Mouse (Mus musculus): ENCODE measurements around the gene Nodal.

Nodal gene

GRCm38 (mm10) chr10:61399156-61399734 lies 18.5 kb upstream of the Nodal start:
- DNase-seq = peak; percentile 79 to 84

GRCm38 (mm10) chr10:61400407-61400806 lies 17.4 kb upstream of the Nodal start:
- no peak for DNase-seq

DNA sequence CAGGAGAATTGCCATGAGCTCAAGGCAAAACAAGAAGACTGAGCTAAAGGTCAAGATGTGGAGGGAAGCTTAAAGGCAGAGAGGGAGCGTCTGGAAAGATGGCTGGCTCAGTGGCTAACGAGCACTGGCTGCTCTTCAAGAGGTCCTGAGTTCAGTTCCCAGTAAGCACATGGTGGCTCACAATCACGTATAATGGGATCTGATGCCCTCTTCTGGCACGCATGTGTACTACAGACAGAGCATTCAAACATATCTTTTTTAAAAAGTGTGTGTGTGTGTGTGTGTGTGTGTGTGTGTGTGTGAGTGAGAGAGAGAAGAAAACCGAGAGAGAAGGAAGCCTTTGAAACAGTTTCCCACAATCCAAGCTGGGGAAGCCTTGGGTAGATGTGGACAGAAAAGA lies 15.3 kb upstream of the Nodal start:
- peak in 1 of 2 experiments; percentile 41 for DNase-seq

GRCm38 (mm10) chr10:61402911-61403310 lies 14.9 kb upstream of the Nodal start:
- peak; percentile 54 to 56 for DNase-seq

DNA sequence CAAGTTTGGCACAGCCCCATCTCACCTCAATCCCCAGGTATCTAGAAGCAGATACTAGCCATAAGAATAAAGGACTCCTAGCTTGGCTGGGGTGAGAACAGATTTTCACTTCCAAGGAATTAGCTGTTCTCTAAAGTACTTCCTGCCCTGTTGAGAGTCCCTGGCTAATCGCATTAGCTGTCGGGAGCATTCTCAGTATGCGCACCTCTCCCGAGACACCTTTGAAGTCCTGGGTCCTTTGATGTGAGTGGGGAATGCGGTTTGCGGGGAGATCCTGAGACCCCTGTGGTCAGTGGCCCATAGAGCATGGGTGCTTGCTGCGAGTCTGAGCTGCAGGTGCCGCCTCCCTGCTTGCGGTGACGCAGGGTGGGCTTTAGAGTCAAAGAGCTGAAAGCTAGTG lies 11.8 kb upstream of the Nodal start:
- DNase-seq = no peak

- DNase-seq = no peak
Measured at GRCm38 (mm10) chr10:61409776-61410175, 8.0 kb upstream of the Nodal start.

GRCm38 (mm10) chr10:61410193-61410592 lies 7.6 kb upstream of the Nodal start:
- DNase-seq = no peak

- no peak for DNase-seq
Measured at GRCm38 (mm10) chr10:61412910-61413625, 4.7 kb upstream of the Nodal start.

GRCm38 (mm10) chr10:61415240-61415639 lies 2.5 kb upstream of the Nodal start:
- no peak for DNase-seq

- no peak for DNase-seq
Measured at GRCm38 (mm10) chr10:61415890-61416289, 1.9 kb upstream of the Nodal start.

DNA sequence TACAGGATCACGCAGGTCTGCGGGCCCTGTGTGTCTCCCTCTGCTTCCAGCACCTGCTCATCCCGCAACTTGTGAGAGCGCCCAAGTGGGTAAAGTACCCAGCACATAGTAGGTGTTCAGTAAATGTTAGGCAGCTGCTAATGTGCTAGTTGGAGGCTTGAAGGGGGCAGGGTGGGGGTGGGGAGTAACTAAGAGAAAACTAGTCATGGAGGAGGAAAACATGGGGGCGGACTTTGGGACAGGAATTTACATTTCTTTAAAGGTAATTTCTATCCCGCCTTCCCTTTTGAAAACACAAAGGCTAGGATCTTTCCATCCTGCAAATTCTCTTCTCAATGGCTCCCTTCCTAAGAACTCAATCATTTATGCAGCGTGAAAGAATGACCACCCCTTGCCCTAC lies 1.2 kb upstream of the Nodal start:
- no peak for DNase-seq

DNA sequence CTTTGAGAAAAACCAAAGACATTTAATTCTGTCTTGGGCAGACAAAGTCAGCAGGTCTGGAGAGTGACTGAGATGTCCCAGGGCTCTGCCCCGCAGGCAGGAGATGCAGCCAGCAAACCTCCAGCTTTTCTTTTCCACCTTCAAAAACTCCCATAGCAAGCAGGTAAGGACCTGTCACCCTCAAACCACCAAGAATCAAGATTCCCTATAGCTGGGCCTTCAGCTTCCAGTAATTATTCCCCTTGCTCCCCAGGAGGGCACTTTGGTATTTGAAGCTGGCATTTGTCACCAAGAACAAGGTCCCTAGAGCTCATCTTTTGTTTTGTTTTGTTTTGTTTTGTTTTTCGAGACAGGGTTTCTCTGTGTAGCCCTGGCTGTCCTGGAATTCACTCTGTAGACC lies 726 bp upstream of the Nodal start:
- DNase-seq = no peak

- peak in 1 of 2 experiments; percentile 25 for DNase-seq
Measured at GRCm38 (mm10) chr10:61418131-61418900, 544 bp downstream of the Nodal start.

GRCm38 (mm10) chr10:61419146-61419545 lies 1.4 kb downstream of the Nodal start:
- DNase-seq = peak in 1 of 2 experiments; percentile 34

DNA sequence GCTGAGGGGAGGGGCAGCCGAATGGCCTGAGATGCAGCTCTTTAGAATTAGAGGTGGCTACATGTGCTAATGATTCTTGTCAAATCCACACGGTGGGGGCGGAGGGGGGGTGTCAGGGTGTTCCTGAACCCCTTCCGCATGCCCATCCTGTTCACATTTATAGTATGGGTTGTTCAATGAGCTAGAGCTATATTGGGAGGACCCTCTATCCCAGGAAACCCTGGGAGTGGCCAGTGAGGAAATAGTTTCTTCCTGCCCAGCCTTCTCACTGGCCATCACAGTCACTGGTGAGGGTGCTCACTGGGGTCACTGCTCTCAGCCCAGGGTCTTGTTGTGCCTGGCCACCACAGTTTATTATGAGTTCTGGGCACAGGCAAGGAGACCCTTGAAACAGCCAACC lies 2.2 kb downstream of the Nodal start:
- no peak for DNase-seq

DNA sequence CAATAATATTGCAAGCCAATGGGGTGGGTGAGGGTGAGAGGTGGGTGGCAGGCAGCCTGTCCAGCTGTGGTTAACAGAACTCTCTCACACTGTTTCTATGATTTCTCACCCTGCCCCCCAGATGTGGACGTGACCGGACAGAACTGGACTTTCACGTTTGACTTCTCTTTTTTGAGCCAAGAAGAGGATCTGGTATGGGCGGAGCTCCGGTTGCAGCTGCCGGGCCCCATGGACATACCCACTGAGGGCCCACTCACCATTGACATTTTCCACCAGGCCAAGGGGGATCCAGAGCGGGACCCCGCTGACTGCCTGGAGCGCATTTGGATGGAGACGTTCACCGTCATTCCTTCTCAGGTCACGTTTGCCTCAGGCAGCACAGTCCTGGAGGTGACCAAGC lies 5.1 kb downstream of the Nodal start:
- DNase-seq = no peak

GRCm38 (mm10) chr10:61423289-61423688 lies 5.5 kb downstream of the Nodal start:
- peak; percentile 46 to 83 for DNase-seq

GRCm38 (mm10) chr10:61424500-61424899 lies 6.7 kb downstream of the Nodal start:
- DNase-seq = no peak

- DNase-seq = peak; percentile 74 to 77
Measured at GRCm38 (mm10) chr10:61425047-61425446, 7.3 kb downstream of the Nodal start.

DNA sequence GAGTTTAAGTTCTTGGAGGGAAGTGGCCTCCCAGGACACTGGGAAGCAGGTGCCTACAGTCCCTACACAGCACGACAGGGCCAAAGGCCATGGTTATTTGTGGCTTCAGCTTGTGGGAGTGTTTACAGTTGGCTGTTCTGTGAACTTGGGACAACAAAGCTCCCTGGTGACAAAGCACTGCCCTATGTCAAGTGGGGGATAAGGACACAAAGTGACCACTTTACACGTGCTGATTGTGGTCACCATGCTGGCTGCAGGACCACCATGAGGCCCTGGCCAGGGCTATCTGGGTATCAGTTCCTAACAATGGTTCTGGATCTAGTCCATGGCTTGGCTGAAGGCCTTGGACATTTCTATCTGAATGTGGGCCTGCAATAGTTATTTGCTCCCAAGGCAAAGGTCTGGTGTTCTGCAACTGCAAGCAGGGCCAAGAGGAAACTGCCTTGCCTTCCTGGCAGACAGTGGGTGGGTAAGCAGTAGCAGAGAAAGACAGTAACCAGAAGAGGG lies 8.5 kb downstream of the Nodal start:
- DNase-seq = peak; percentile 54 to 58

DNA sequence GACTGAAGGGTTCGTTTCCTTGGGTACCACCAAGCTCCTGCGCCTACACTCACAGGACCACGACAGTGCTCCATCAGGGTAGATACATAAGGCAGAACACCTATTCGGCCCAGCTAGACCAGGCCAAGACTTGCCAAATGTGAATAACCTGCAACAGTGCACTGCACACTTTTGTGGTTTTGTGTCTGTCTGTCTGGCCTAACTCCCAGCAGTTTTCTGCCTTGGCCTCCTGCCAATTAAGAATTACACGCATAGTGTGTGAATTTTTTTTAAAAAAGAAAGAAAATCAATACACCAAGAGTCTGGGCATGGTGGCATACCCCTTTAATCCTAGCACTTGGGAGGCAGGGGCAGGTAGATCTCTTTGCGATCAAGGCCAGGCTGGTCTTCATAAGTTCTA lies 10.2 kb downstream of the Nodal start:
- no peak for DNase-seq

DNA sequence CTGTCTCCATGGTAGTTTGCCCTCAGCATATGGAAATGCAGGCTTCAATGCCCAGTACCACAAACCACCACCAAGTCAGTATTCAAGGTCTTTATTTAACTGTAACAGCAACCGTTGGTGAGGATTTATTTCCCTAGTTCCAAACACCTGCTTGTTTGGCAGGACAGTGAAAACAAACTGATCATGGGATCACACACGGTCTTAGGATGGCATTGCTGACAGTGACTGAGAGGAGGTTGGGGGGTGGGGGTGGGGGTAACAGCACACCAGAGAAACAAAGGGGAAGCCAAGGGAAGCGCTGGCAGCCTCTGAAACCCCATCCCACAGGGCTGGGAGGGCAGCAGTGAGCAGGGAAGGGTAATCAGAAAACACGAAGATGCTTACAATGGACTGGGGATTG lies 10.6 kb downstream of the Nodal start:
- DNase-seq = no peak

DNA sequence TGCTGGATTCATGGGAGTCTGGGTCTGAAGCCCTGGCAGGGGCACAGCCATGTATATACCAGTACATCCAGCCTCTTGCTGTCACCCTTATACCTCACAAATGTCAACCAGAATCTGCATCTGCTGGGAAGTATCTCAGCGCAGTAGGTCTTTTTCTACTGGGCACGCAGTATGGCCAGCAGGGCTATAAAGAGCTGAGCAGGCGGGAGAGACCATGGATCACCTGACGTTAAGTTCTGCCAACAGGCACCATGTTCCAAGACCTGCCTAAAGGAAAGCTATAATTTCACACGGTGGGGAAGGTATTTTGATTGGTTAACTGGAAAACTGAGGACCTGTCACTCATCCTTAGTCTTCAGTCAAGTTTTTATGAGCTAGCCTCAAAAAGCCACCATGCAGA lies 11.3 kb downstream of the Nodal start:
- DNase-seq = no peak

- DNase-seq = no peak
Measured at GRCm38 (mm10) chr10:61431375-61431774, 13.6 kb downstream of the Nodal start.

Measured in kidney, postnatal 36 days (tissue).